Mouse (Mus musculus): Measurements from ENCODE around the gene St6galnac3. TPM values are rescaled to one million over a fixed set of nuclear protein-coding genes. Genes with fewer than 3 reads are reported as not detected.

The St6galnac3 gene
- polyA plus RNA-seq, 1 experiment = 13.5 TPM

GRCm38 (mm10) chr3:153383656-153384055 is 341.3 kb downstream of the St6galnac3 start:
- no peak for DNase-seq (ENCODE audit: extremely low spot score in 1 of 2, low spot score in 1 of 2)

- DNase-seq (ENCODE audit: extremely low spot score in 1 of 2, low spot score in 1 of 2) = no peak
Measured at GRCm38 (mm10) chr3:153365057-153365755, 359.8 kb downstream of the St6galnac3 start.

GRCm38 (mm10) chr3:153364366-153364765 is 360.6 kb downstream of the St6galnac3 start:
- DNase-seq (ENCODE audit: extremely low spot score in 1 of 2, low spot score in 1 of 2) = no peak

- DNase-seq (ENCODE audit: extremely low spot score in 1 of 2, low spot score in 1 of 2) = no peak
Measured at GRCm38 (mm10) chr3:153359966-153360365, 365.0 kb downstream of the St6galnac3 start.

GRCm38 (mm10) chr3:153356071-153356470 is 368.9 kb downstream of the St6galnac3 start:
- no peak for DNase-seq (ENCODE audit: extremely low spot score in 1 of 2, low spot score in 1 of 2)

GRCm38 (mm10) chr3:153354988-153355297 is 370.0 kb downstream of the St6galnac3 start:
- DNase-seq (ENCODE audit: extremely low spot score in 1 of 2, low spot score in 1 of 2) = no peak

- DNase-seq (ENCODE audit: extremely low spot score in 1 of 2, low spot score in 1 of 2) = no peak
Measured at GRCm38 (mm10) chr3:153354186-153354987, 370.6 kb downstream of the St6galnac3 start.

- DNase-seq (ENCODE audit: extremely low spot score in 1 of 2, low spot score in 1 of 2) = peak; percentile 35 to 52
Measured at GRCm38 (mm10) chr3:153353313-153354103, 371.5 kb downstream of the St6galnac3 start.

GRCm38 (mm10) chr3:153349981-153350380 is 375.0 kb downstream of the St6galnac3 start:
- DNase-seq (ENCODE audit: extremely low spot score in 1 of 2, low spot score in 1 of 2) = no peak

- DNase-seq (ENCODE audit: extremely low spot score in 1 of 2, low spot score in 1 of 2) = no peak
Measured at GRCm38 (mm10) chr3:153348797-153349465, 376.0 kb downstream of the St6galnac3 start.

- no peak for DNase-seq (ENCODE audit: extremely low spot score in 1 of 2, low spot score in 1 of 2)
Measured at GRCm38 (mm10) chr3:153344979-153345378, 380.0 kb downstream of the St6galnac3 start.

GRCm38 (mm10) chr3:153339940-153340339 is 385.0 kb downstream of the St6galnac3 start:
- no peak for DNase-seq (ENCODE audit: extremely low spot score in 1 of 2, low spot score in 1 of 2)

- DNase-seq (ENCODE audit: extremely low spot score in 1 of 2, low spot score in 1 of 2) = peak; percentile 49 to 72
Measured at GRCm38 (mm10) chr3:153339091-153339490, 385.9 kb downstream of the St6galnac3 start.

- DNase-seq (ENCODE audit: extremely low spot score in 1 of 2, low spot score in 1 of 2) = no peak
Measured at GRCm38 (mm10) chr3:153337779-153338178, 387.2 kb downstream of the St6galnac3 start.

- no peak for DNase-seq (ENCODE audit: extremely low spot score in 1 of 2, low spot score in 1 of 2)
Measured at GRCm38 (mm10) chr3:153337221-153337620, 387.8 kb downstream of the St6galnac3 start.

- no peak for DNase-seq (ENCODE audit: extremely low spot score in 1 of 2, low spot score in 1 of 2)
Measured at GRCm38 (mm10) chr3:153334152-153334825, 390.7 kb downstream of the St6galnac3 start.

GRCm38 (mm10) chr3:153324307-153324706 is 400.7 kb downstream of the St6galnac3 start:
- peak in 1 of 2 experiments; percentile 33 for DNase-seq (ENCODE audit: extremely low spot score in 1 of 2, low spot score in 1 of 2)

- DNase-seq (ENCODE audit: extremely low spot score in 1 of 2, low spot score in 1 of 2) = no peak
Measured at GRCm38 (mm10) chr3:153323446-153323845, 401.5 kb downstream of the St6galnac3 start.

GRCm38 (mm10) chr3:153313583-153313982 is 411.4 kb downstream of the St6galnac3 start:
- DNase-seq (ENCODE audit: extremely low spot score in 1 of 2, low spot score in 1 of 2) = no peak

- no peak for DNase-seq (ENCODE audit: extremely low spot score in 1 of 2, low spot score in 1 of 2)
Measured at GRCm38 (mm10) chr3:153313167-153313566, 411.8 kb downstream of the St6galnac3 start.
